Mouse (Mus musculus): ENCODE measurements around the gene Ccdc96.

Ccdc96 gene

DNA sequence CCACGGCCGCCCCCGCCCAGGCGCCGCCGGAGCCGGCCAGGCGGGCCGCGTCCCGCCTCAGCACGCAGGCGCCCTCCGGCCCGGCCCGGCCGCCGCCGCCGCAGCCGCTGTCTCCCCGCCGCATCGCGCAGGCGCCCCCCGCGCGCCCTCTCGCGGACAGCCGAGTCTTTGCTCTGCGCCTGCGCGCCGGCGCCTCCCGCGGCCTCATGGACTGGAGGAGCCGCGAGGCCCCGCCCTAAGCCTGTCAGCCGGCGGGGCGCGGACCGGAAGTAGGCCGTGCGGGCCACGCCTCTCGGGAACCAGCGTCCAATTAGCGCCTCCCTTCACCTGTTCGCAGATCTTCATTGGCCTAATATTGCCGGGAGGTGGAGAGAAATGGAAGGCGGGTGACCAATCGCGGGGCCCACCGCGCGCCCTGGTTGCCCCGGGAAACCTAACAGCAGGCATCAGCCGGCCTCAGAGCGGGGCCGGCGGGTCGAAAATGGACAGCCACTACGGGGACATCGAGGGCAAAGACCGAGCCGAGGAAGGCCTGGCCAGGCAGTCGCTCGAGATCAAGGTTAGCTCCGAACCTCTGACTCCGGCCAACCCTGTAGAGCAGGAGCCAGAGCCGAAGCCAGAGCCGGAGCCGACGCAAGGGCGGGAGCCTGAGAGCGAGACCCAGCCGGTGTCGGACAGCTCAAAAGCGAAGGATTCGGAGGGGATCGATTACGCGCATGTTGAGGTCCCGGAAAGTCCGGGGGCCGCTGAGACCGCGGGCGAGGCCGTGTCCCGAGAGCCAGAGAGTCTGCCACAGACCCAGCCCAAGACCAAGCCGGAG, at the start of gene Ccdc96, which contains the start of gene Tada2b:
Gene Ccdc96 (plus strand): TSS at position 418 of the 820 bp plus-strand sequence.
Gene Tada2b (minus strand): TSS at position 115 of the 820 bp plus-strand sequence.
- in situ Hi-C loops (cut with MboI), result loop anchor here (5.0 kb wide), 1 partner anchor 98 kb away; no protein-coding TSS in a partner anchor

DNA sequence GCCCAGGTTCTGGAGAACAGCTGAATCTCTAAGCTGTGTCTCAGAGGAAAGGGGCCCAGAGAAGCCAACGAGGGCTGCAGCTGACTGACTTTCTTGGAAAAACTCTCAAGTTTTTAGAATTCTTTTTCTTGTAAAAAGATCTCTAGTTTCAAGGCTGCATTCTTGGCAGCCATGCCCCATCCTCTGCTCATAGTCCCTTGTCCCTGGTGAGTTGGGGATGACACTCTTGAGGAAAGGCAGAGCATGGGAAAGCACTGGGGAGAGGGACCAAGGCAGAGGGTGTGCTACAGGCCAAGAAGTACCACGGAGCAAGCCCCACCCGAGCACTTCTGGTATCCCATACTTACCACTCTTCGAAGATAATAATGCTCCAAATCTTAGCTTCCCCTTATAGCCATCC, 47.5 kb upstream of the Ccdc96 start:
- in situ Hi-C loops (cut with MboI), result no loop called here

DNA sequence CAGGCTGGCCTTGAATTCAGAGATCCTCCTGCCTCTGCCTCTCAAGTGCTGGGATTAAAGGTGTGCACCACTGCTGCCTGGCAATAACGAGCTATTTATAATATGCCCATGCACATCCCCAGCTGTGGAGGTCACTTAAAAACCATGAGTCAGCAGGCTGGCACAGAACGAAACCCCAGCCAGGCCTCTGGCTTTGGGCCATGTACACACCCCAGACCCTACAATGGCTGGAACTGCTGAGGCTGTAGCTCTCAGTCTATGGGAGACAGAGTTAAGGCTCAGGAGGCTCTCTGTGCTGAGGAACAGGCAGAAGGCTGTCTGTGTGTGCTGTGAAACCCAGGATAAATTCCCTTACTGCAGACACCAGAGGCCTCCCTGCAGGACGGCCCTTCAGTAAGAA, 43.6 kb upstream of the Ccdc96 start:
- in situ Hi-C loops (cut with MboI), result no loop called here

DNA sequence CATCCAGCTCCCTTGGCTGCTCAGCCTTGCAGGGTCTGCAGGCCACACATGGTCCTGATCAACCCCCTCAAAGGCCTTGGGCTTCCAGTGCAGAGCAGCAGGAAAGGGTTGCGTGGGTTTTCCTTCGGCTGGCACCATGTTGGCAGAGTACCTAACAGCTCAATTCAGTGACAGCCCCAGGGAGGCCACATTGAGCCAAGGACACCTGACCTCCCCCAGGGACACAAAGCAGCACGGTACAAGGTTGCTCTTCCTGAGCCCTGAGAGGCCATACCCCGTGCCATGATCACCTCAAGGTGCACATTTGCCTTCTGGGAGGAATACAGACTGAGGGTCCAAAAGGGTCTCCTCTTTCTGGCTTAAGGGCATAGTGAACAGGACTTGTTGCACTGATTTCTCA, 39.8 kb upstream of the Ccdc96 start:
- in situ Hi-C loops (cut with MboI), result no loop called here

DNA sequence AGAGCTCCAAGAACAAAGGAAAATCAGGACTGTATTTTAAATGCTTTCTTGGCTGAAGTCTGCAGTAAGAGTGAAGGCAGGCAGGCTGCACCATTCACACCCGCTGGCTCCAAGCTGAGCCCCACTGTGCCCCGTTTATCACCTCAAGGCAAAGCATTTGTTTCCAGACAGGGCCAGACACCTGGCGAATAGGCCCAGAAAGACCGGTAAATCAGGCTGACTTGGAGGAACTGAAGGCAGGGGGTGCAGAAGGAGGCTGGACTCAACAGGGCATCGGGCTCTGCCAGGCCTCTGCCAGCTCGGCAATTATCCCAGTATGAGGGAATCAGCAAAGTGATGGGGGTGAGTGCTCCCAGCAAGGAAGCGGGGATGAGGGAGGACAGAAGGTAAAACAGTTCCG, 39.4 kb upstream of the Ccdc96 start:
- in situ Hi-C loops (cut with MboI), result no loop called here

DNA sequence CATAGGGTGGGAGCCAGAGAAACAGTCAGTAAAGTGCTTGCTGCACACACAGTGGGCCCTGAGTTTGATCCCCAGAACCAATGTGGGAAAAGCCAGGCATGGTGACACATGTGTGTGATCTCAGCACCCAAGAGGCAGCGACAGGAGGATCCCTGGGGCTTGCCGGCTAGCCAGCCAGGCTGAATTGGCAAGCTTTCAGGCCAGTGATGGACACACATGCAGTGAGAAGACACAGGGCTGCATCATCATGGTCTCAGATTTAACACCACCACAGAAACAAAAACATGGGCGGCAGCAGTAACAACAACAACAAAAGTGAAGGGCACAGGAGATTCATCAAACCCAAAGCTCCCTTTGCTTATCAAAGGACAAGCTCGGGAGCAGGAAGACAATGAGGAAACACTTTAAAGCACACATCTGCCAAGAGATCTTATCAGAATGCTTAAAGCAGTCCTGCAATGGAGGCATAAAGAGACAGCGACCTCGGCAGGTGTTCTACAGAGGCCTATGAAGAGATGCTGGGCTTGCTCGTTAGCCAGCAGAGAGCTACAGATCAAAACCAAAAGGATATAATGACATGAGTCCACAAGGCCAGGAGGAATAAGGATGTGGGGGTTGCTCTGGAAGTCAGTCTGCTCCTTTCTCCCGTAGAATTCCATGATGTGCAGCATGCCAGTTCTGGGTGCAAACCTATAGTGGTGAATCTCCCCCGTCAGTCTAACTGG, 38.1 kb upstream of the Ccdc96 start:
- in situ Hi-C loops (cut with MboI), result no loop called here

DNA sequence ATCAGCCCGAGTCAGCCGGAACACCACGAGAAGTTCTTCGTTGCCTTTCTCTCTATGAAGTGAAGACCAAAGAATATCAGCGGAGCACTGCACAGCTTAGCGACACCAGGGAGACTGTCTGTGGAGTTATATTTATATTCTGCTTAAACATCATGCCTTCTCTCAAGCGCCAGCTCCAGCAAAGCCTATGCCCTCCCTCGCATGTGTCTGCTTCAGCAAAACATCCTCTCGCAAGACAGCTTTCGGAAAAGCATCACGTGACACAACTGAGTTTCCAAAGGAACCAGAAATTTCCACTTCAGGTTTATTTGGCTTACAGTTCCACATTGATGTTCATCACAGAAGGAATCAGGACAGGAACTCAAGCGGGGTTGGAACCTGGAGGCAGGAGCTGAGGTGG, 36.5 kb upstream of the Ccdc96 start:
- in situ Hi-C loops (cut with MboI), result no loop called here

DNA sequence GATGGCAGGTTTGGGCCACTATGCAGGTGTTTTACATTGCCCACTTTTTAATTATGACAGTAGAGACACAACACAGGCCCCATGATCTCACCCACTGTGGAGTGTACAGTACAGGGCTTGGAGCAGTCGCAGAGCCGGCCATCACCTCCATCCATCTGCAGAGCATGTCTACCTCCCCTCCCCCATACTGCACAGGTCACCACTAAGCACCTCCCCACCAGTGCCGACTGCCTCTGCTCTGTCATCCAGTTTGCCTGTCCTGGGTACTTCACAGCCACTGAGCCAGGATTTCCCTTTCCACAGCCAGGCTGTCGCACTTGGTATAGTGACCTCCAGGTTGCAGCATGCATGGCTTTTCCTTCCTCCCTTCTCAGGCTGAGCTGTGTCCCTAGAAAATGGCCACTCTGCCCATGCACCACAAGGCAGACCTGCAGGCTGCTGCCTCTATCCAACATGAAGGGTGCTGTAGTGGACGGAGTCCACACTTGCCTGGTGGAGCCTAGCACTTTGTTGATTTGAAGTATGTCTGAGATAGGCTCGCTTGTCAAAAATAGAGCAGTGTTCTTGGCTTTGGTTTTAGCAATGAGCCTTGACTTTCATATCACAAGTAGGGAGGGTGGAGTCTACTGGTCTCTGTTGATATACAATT, 34.6 kb upstream of the Ccdc96 start:
- in situ Hi-C loops (cut with MboI), result no loop called here

DNA sequence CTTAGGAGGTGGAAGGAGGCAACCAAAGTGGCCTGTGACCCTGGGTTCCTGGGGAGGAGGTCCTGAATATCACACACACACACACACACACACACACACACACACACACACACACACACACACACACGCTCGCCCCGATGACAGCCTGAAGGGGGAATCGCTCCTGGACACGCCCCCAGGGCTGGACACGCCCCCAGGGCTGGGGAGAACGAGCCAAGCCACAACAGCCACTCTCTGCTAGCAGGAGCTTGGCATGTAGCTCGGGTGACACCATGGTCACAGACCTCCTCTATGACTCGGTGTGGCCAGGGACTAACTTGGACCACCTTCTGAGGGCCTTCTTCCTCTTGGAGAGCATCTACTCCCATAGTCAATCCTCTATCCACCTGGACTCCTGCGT, 33.3 kb upstream of the Ccdc96 start:
- in situ Hi-C loops (cut with MboI), result no loop called here

DNA sequence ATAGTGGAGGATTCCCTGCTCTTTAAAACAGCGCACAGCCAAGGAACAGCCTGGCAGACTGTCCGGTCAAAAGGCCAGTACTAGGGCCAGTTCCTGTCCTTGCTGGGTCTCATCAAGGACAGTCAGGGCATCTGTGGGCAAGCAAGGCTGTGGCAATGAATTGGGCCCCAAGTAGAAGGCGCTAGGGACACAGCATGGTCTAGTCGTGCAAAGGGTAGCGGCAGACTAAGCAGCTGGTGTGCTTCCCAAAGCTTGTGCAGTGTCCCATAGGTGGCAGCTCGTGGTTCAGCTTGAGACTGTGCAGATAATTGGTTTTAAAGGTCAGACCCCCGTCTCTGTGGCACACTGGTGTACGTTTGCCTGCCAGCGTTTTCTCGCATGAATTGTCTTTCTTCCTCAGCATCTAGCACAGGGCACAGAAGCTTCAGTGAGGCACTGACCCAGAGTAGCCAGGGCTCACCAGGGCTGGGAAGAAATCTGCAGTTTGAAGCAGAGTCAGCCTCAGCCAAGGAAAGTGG, 32.5 kb upstream of the Ccdc96 start:
- in situ Hi-C loops (cut with MboI), result no loop called here

DNA sequence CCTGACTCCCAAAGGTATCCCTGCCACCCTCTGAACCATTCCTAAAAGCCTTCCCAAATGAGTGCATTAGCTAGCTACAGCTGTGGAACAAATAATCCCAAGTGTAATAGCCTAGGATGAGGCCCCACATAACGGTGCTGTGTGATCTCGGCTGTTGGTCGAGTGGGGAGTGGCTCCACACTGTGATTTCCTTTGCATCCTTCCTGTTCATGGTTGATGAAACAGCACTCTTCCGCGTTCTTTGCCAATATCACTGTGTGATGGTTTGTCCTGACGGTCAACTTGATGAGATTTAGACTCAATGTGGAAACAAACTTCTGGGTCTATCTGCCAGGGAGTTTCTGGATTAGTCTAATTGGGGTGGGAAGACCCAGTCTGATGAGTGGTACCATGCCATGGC, 31.6 kb upstream of the Ccdc96 start:
- in situ Hi-C loops (cut with MboI), result no loop called here

DNA sequence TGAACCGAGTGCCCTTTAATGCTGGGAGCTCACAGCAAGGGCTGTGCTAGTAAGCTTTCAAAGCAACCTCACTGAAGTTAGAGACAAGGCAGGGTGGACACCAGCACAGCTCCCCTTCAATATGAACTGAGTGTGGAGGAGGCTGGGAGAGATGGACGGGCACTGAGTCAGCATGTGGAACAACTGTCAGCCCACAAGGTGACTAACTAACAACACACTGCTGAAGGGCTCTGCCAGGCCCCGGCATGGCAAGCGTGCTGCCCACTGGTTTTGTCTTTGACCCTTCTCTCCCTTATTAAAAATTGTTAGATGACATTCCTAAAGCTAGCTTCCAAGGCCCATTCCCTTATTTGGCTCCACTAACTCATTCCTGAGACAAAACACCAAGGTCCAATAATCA, 26.7 kb upstream of the Ccdc96 start:
- in situ Hi-C loops (cut with MboI), result no loop called here

DNA sequence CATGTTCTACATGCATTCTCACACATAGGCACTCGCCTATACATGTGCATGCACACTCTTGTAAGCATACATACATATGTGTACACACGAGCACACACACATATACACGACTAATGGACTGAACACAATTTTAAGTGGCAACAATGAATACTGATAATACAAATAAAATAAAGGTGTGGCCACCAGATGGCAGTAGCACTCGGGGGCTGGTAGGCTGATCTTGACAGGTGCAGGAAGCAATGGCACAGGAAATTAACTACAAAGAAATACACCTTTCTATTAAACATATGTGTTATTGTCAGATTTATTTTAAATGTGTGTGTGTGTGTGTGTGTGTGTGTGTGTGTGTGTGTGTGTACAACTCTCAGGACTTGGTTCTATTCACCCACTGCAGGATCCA, 25.5 kb upstream of the Ccdc96 start:
- in situ Hi-C loops (cut with MboI), result no loop called here

DNA sequence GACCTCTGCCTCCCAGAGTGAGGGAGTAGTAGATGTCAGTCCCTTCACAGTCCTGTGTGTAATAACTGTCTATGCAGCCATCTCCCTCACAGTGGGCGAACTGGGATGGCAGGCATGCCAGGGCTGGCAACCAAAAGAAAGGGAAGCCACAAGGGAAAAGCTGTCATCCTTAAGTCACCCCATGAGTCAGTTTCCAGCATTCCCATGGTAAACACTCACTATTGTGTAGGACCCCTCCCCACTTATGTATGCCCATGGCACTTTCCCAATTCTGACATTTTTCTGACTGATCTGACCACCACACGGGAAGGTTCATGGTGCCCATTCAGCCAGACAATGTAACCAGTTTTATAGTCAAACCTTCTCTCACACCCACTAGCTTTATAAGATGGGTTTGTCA, 23.7 kb upstream of the Ccdc96 start:
- in situ Hi-C loops (cut with MboI), result loop anchor here (5.0 kb wide), 1 partner anchor 282 kb away; no protein-coding TSS in a partner anchor

DNA sequence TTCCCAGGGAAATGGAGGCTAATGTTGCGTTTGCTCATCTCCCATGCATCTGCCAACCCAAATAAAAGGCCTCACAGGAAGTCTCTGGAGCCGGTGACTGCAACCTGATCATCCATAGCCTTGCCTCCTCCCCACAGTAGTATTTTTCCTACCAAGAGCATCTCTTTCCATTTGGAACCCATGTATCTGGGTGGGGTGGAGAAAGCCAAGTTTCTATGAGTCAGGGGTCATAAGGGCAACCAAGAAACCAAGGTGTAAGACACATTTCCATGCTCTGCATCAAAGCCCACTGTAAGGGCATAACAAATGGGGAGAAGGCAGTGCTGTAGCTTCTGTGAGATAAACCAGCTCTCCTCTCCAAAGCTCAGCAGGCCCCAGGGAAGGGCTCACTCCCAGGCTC, 23.2 kb upstream of the Ccdc96 start:
- in situ Hi-C loops (cut with MboI), result loop anchor here (5.0 kb wide), 1 partner anchor 281 kb away; no protein-coding TSS in a partner anchor

DNA sequence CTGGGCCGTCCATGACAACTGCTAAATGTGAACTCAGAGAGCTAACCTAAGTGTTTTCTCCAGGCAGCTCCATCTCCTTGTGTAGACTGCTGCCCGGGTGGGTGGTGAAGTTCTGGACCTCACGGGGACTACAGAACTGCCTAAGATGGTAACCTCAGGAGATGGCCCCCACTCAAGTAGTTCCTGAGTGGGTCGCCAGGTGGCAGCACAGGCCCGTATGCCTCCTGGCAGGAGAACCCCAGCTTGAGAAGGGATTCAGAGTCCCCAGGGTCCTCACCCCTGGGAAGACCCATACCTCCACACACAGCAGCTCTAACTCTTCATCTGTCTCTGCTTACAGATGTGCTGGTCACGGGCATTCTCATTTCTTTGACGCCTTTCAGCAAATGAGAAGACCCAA, 21.6 kb upstream of the Ccdc96 start:
- in situ Hi-C loops (cut with MboI), result loop anchor here (5.0 kb wide), 1 partner anchor 279 kb away; no protein-coding TSS in a partner anchor

DNA sequence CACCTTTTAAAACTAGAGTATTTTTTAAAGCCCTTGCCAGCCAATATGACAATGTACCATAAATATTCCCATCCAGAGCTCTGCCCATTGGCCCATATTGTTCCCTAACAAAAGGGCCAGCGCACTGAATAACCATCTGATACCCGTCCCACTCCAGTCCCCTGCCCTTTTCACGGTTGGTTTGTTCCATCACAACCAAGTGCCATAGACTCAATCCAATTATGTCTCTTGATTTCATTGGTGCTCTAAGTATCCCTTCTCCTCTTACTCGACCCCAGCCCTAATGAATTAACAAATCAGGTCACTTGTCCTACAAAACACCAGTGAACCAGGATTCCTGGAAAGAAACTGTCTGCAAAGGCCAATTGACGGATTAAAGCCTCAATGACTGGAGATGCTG, 21.0 kb upstream of the Ccdc96 start:
- in situ Hi-C loops (cut with MboI), result loop anchor here (5.0 kb wide), 1 partner anchor 279 kb away; no protein-coding TSS in a partner anchor

DNA sequence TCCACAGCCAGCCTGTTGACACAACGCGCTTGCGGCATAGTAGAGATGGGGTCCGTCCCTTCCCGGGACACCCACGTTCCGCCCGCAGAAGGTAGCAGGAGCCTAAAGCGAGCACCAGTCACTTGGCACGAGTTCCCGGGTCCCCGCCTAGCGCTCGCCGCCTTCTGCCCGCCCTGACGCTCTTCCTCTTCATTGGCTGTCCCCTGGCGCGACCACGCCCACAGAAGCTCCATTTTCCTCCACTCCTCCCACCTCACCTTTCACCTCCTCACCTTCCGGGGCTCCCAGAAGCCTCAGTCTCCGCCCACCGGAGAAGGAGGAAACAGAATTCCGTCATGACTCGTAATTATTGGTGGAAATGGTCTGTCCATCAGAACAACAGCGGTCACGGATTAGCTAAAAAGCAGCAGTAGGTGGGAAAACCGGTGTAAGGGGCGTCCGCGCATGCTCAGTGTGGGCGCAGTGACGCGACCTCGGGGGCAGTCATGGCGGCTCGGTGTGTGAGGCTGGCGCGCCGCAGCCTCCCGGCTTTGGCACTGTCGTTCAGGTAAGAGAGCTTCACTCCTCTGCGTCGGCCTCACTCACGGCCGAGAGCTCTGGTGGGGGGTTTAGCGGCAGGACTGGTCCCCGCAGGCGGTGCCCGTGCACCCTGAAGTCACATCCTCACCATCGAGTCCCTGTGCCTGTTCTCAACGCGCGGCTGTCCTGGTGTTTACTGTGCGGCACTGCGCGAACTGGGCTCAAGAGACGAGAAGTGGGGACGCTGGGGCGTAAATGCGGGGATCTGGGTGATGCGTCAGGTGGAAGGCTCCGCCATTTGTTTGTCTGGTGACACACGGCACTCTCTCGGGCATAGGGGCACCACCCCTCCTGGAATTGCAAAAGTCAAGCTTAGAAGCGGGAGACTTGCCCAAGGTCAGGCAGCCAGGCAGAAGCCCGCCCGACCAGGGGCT, 19.4 kb upstream of the Ccdc96 start, which contains the start of gene Grpel1:
Gene Grpel1 (plus strand): TSS at position 290 of the 953 bp plus-strand sequence.
- in situ Hi-C loops (cut with MboI), result loop anchor here (5.0 kb wide), 1 partner anchor 277 kb away; no protein-coding TSS in a partner anchor

DNA sequence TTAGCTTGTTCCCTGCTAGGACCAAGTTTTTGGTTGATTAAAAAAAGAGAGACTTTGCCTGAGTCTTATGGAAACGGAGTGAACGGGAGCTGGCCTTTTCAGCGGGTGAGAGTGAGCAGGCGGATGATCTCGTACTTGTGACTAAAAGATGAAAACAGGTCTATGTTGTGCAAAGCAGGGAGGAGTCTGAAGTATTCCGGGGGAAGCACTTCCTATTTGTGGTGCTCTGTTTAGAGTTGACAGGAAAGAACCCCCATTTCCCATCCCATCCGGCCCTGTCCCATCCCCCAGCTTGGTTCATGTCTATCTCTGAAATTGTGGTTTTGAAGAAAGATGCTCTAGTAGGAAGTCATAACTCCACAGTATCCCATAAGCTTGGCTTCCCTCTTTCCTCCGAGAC, 18.5 kb upstream of the Ccdc96 start:
- in situ Hi-C loops (cut with MboI), result no loop called here

DNA sequence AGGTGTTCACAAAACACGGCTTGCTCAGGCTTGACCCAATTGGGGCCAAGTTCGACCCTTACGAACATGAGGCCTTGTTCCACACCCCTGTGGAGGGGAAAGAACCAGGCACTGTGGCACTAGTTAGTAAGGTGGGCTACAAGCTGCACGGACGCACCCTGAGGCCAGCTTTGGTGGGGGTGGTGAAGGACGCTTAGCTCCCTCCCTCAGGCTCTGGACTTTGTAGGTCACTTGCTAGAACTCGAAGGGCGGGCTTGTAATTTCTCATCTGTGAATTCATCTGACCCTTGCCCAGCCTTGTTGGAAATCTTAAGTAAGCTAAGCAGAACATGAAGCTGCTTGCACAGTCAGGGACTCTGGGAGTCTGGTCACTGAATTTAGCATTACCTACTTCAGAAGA, 13.2 kb upstream of the Ccdc96 start:
- in situ Hi-C loops (cut with MboI), result no loop called here

Data from mature B cell (primary cell).